Mouse (Mus musculus) intestine, embryonic 16.5 days (tissue): ENCODE data around the gene Thap12. TPM values are rescaled to one million over a fixed set of nuclear protein-coding genes. Genes with fewer than 3 reads are reported as not detected.

Experiments used
- ATAC-seq: fragments of 200-750 bp; cut with Nextera tagmentation; 2 replicates; pipeline ENCODE4 v1.8.0; 2017; ENCODE audit warnings: moderate TSS enrichment, moderate library complexity
- H3K27ac ChIP-seq: fragments of 300-500 bp; sonication (generic); 2 replicates; pipeline ENCODE4 v1.5.1; 2014; ENCODE audit warnings: mild to moderate bottlenecking, low read length
- H3K27me3 ChIP-seq: fragments of 300-500 bp; sonication (generic); replicated peaks from 2 replicates; pipeline ENCODE4 v1.6.1; 2014; ENCODE audit warnings: low read length, control low read depth, mixed read lengths; ENCODE audit not compliant: control insufficient read depth, insufficient read depth
- H3K36me3 ChIP-seq: fragments of 300-500 bp; sonication (generic); 2 replicates; pipeline ENCODE4 v1.6.1; 2014; ENCODE audit warnings: low read length, control low read depth; ENCODE audit not compliant: control insufficient read depth, insufficient read depth
- H3K4me1 ChIP-seq: fragments of 300-500 bp; sonication (generic); 2 replicates; pipeline ENCODE4 v1.6.1; 2014; ENCODE audit warnings: low read length, control low read depth, mixed read lengths; ENCODE audit not compliant: control insufficient read depth, insufficient read depth
- H3K4me2 ChIP-seq: fragments of 300-500 bp; sonication (generic); 2 replicates; pipeline ENCODE4 v1.6.1; 2014; ENCODE audit warnings: low read depth, low read length, control low read depth
- H3K4me3 ChIP-seq: fragments of 300-500 bp; sonication (generic); 2 replicates; pipeline ENCODE4 v1.5.1; 2014; ENCODE audit warnings: mild to moderate bottlenecking, low read length
- H3K9ac ChIP-seq: fragments of 300-500 bp; sonication (generic); 2 replicates; pipeline ENCODE4 v1.6.1; 2014; ENCODE audit warnings: low read depth, low read length
- H3K9me3 ChIP-seq: fragments of 300-500 bp; sonication (generic); 2 replicates; pipeline ENCODE4 v1.6.1; 2016; ENCODE audit warnings: low read length, control low read depth; ENCODE audit not compliant: control insufficient read depth
- WGBS: fragments of 180-500 bp; shearing (Covaris S2); extraction: QIAGEN DNeasy Blood & Tissue Kit; methylation state at CpG from one replicate; pipeline ENCODE4 v1.1.7; 2014; 5-methylcytosine and 5-hydroxymethylcytosine counted together
- polyA plus RNA-seq: library from polyadenylated mRNA; unstranded; fragments of >200 nt; fragmentation: Nextera tagmentation; extraction: Ambion mirVana; gene quantifications from 2 replicates; pipeline ENCODE4 v1.2.1, GENCODE M21; 2015

Gene Thap12
- polyA plus RNA-seq, 1 experiment from 2014 or later, result 28.8 TPM

- Histone ChIP-seq H3K9ac (peak overlapping the region; percentile 55), H3K9me3 (no peaks in the 10 kb centered on the region), H3K4me3 (peak overlapping the region; percentile 21), H3K27ac (peak overlapping the region; percentile 71), H3K4me2 (peak overlapping the region; percentile 49), H3K27me3 (no peaks in the 10 kb centered on the region), H3K36me3 (no peaks in the 10 kb centered on the region), H3K4me1 (peaks cover 11% of the 10 kb centered on the region; the same call in 1 of the 2 replicates)
- peak; percentile 76 for ATAC-seq
- 29% methylated on average over 24 of the region's 24 CpGs for WGBS
Observed at GRCm38 (mm10) chr7:98692761-98693546, 9.9 kb upstream of the Thap12 start.

DNA sequence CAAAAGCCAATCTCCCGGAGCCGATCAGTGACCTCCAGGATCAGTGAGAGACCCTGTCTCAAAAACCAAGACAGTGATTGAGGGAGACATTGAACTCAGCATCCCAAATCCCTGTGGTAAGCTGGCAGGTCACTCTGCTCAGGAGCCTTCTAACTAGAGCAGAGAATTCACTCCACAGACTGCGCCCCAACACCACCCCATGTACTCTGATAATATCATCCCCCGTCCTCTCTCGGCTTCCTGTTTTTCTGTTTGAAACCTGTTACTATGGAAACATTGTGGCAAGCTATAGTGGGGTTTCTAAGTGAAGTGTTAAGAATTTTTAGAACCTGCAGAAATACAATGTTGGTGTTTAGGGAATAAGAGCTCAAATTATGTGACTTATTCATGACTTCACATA is 8.9 kb upstream of the Thap12 start:
- Histone ChIP-seq H3K4me2 (no peak overlapping the region), H3K27ac (no peak overlapping the region), H3K36me3 (no peaks in the 10 kb centered on the region), H3K9me3 (no peaks in the 10 kb centered on the region), H3K9ac (no peak overlapping the region), H3K4me3 (no peak overlapping the region), H3K27me3 (no peaks in the 10 kb centered on the region), H3K4me1 (peaks cover 11% of the 10 kb centered on the region; the same call in 1 of the 2 replicates)
- ATAC-seq, result no peak
- 73% methylated on average over 5 of the region's 5 CpGs for WGBS

- Histone ChIP-seq H3K9ac (no peak overlapping the region), H3K27ac (no peak overlapping the region)
Observed at GRCm38 (mm10) chr7:98697496-98697895, 5.4 kb upstream of the Thap12 start.

GRCm38 (mm10) chr7:98698041-98698440 is 4.9 kb upstream of the Thap12 start:
- H3K4me2 ChIP-seq, result no peak overlapping the region
- no peak overlapping the region for H3K4me3 ChIP-seq
- 71% methylated on average over 5 of the region's 5 CpGs for WGBS
- no peaks in the 10 kb centered on the region for H3K9me3 ChIP-seq
- peaks cover 8% of the 10 kb centered on the region; the same call in 1 of the 2 replicates for H3K4me1 ChIP-seq
- no peaks in the 10 kb centered on the region for H3K36me3 ChIP-seq
- H3K27me3 ChIP-seq, result no peaks in the 10 kb centered on the region
- no peak for ATAC-seq
- no peak overlapping the region for H3K27ac ChIP-seq
- H3K9ac ChIP-seq, result no peak overlapping the region

More at GRCm38 (mm10) chr7:98697496-98697895, 5.4 kb upstream of the Thap12 start:
- no peak for ATAC-seq
- Histone ChIP-seq H3K9me3 (no peaks in the 10 kb centered on the region), H3K4me2 (no peak overlapping the region), H3K4me1 (peaks cover 13% of the 10 kb centered on the region; the same call in 1 of the 2 replicates), H3K4me3 (no peak overlapping the region), H3K36me3 (no peaks in the 10 kb centered on the region), H3K27me3 (no peaks in the 10 kb centered on the region)
- WGBS, result 8% methylated on average over 2 of the region's 2 CpGs

GRCm38 (mm10) chr7:98698590-98698989 is 4.3 kb upstream of the Thap12 start:
- H3K4me1 ChIP-seq, result 0 out of 2 replicates have a peak, but pooled peaks cover 5% of the 10 kb centered on the region
- no peak for ATAC-seq

DNA sequence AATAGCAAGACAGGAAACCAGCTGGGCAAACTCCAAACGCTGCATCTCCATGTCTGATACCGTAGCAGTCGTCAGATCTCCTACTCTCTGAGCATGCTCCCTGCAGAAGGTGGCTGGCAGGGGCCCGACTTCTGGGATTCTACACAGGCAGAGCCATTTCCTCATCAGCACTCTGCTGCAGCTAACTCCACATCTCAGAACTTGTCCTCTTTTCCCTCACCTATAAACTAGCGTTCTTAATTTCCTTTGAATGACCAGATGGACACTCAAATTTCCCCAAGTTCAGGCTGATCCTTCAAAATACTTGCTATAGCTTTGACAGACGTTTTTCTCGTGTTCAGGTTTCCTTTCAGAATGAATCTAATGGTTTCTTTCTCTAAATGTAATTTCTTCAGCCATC is 1.1 kb upstream of the Thap12 start:
- H3K36me3 ChIP-seq, result no peaks in the 10 kb centered on the region
- 24% methylated on average over 7 of the region's 7 CpGs for WGBS
- ATAC-seq, result no peak

More at GRCm38 (mm10) chr7:98698590-98698989, 4.3 kb upstream of the Thap12 start:
- Histone ChIP-seq H3K4me2 (no peak overlapping the region), H3K27me3 (no peaks in the 10 kb centered on the region), H3K9me3 (no peaks in the 10 kb centered on the region), H3K27ac (no peak overlapping the region), H3K36me3 (no peaks in the 10 kb centered on the region), H3K9ac (no peak overlapping the region), H3K4me3 (no peak overlapping the region)
- 89% methylated on average over 4 of the region's 4 CpGs for WGBS

DNA sequence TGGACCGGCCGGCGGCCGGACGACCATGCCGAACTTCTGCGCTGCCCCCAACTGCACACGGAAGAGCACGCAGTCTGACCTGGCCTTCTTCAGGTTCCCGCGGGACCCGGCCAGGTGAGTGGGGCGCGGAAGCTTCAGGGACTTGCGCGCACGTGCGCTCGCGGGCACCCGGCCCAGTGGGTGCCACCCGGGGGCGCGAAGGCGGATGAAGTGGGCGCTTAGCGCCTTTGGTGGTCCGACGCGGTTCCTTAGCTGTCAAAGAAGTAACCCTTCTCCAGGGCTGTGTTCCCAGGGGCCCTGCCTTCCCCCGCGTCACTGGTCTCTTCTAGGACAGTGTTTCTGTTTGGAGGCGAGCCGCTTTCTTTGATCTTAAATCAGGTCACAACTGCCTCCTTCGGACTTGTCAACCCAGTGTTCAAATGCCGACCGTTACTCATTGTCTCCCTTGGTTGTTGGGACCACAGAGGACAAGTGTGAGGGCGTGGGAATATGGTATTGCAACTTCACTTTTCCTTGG is 520 bp downstream of the Thap12 start:
- H3K4me2 ChIP-seq, result peak overlapping the region; percentile 91
- H3K36me3 ChIP-seq, result no peaks in the 10 kb centered on the region
- H3K9ac ChIP-seq, result peak overlapping the region; percentile 95
- peak overlapping the region; percentile 98 for H3K4me3 ChIP-seq
- H3K27me3 ChIP-seq, result no peaks in the 10 kb centered on the region
- WGBS, result 0% methylated on average over 38 of the region's 38 CpGs
- H3K27ac ChIP-seq, result peak overlapping the region; percentile 90
- no peaks in the 10 kb centered on the region for H3K9me3 ChIP-seq
- peaks cover 13% of the 10 kb centered on the region for H3K4me1 ChIP-seq
- peak; percentile 16; the same call in 1 of the 2 replicates for ATAC-seq

More for the DNA sequence above, 1.1 kb upstream of the Thap12 start:
- peaks cover 13% of the 10 kb centered on the region for H3K4me1 ChIP-seq
- H3K4me2 ChIP-seq, result peak overlapping the region; percentile 68
- no peaks in the 10 kb centered on the region for H3K27me3 ChIP-seq
- H3K4me3 ChIP-seq, result peak overlapping the region; percentile 98
- no peaks in the 10 kb centered on the region for H3K9me3 ChIP-seq
- peak overlapping the region; percentile 77 for H3K9ac ChIP-seq
- peak overlapping the region; percentile 90 for H3K27ac ChIP-seq

DNA sequence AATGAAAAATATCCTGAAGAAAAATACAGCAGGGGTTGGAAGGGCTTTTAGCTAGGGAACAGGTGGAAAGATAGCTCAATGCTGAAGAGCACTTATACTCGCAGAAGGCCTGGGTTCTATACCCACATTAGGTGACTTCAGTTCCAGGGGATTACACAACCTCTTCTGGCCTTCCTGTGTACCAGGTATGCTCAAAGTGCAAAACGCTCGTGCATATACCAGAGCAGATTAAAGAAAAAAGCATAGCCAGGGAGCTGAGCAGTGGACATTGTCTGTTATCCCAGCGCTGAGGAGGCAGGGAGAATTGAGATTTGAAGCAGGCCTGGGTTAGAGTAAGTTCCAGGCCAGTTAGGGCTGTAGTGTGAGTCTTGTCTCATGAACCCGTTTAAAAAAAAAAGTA is 1.4 kb downstream of the Thap12 start:
- peaks cover 13% of the 10 kb centered on the region for H3K4me1 ChIP-seq
- H3K4me3 ChIP-seq, result peak overlapping the region; percentile 98
- no peaks in the 10 kb centered on the region for H3K36me3 ChIP-seq
- ATAC-seq, result no peak
- H3K27ac ChIP-seq, result no peak overlapping the region
- H3K9me3 ChIP-seq, result no peaks in the 10 kb centered on the region
- H3K27me3 ChIP-seq, result no peaks in the 10 kb centered on the region
- peak overlapping the region; percentile 95 for H3K9ac ChIP-seq
- 59% methylated on average over 5 of the region's 5 CpGs for WGBS
- H3K4me2 ChIP-seq, result peak overlapping the region; percentile 91

DNA sequence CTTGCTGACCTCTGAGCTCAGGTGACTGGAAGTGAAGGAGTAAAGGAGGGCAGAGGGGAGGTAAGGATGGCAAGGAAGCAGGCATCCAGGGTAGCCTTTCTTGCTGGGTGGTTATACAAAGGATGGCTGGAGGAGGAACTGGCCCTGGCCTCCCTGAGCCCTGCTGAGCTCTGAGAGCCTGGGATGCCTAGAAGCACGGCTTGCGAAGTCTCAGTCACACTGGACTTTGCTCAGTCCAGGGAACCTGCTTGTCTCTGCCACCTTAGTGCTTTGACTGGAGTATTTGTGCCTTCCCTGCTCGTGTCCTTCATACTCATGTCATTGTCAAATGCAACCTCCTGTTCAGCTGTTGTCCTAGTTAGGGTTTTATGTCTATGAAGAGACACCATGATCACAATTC is 10.8 kb downstream of the Thap12 start:
- Histone ChIP-seq H3K27ac (no peak overlapping the region), H3K36me3 (peaks cover 8% of the 10 kb centered on the region), H3K9me3 (no peaks in the 10 kb centered on the region), H3K4me3 (no peak overlapping the region), H3K4me1 (0 out of 2 replicates have a peak, but pooled peaks cover 3% of the 10 kb centered on the region), H3K4me2 (no peak overlapping the region), H3K9ac (no peak overlapping the region), H3K27me3 (no peaks in the 10 kb centered on the region)
- 80% methylated on average over 3 of the region's 3 CpGs for WGBS
- no peak; the same call in 1 of the 2 replicates for ATAC-seq
